Mouse (Mus musculus) Patski (cell line): ENCODE data around the gene Pi4kb. TPM values are rescaled to one million over a fixed set of nuclear protein-coding genes. Genes with fewer than 3 reads are reported as not detected.
"Not testable (repeated sequence)": the region's sequence is repeated elsewhere in the genome, so short reads cannot be mapped to it uniquely, and the experiment has no call there.

Source experiments
- ATAC-seq: fragments of 100-300 bp; one replicate; pipeline ENCODE4 v1.8.0; 2021
- CTCF ChIA-PET: fragments of 350-600 bp; sonication (Branson Sonifier 250); formaldehyde crosslinking; loops from one replicate; lab custom pipeline; 2022; ENCODE audit warnings: inconsistent platforms; lab: Charles Lee
- POLR2A ChIA-PET: fragments of 350-600 bp; sonication (Branson Sonifier 250); formaldehyde crosslinking; loops from one replicate; lab custom pipeline; 2022; ENCODE audit warnings: antibody characterized with exemption, inconsistent platforms; lab: Charles Lee
- DNase-seq: peaks from one replicate; pipeline ENCODE4 v3.0.0-alpha.2; 2011; ENCODE audit warnings: low read depth, low spot score
- H3K27me3 ChIP-seq: fragments of 371-371 bp; one replicate; pipeline ENCODE4 v1.5.1; 2021
- CTCF ChIP-seq: fragments of 100-300 bp; IDR thresholded peaks from one replicate; pipeline ENCODE4 v1.5.1; 2021
- in situ Hi-C: fragments of 300-500 bp; cut with MboI; formaldehyde crosslinking; loops from 3 replicates; pipeline ENCODE4 v1.11.1; 2018; ENCODE audit warnings: low pct_unique_long_range_greater_than_20kb, mixed read lengths
- polyA plus RNA-seq: library from polyadenylated mRNA; unstranded; gene quantifications from one replicate; pipeline ENCODE4 v1.2.3, GENCODE M21; 2021

The Pi4kb gene
- 85.2 TPM for polyA plus RNA-seq

DNA sequence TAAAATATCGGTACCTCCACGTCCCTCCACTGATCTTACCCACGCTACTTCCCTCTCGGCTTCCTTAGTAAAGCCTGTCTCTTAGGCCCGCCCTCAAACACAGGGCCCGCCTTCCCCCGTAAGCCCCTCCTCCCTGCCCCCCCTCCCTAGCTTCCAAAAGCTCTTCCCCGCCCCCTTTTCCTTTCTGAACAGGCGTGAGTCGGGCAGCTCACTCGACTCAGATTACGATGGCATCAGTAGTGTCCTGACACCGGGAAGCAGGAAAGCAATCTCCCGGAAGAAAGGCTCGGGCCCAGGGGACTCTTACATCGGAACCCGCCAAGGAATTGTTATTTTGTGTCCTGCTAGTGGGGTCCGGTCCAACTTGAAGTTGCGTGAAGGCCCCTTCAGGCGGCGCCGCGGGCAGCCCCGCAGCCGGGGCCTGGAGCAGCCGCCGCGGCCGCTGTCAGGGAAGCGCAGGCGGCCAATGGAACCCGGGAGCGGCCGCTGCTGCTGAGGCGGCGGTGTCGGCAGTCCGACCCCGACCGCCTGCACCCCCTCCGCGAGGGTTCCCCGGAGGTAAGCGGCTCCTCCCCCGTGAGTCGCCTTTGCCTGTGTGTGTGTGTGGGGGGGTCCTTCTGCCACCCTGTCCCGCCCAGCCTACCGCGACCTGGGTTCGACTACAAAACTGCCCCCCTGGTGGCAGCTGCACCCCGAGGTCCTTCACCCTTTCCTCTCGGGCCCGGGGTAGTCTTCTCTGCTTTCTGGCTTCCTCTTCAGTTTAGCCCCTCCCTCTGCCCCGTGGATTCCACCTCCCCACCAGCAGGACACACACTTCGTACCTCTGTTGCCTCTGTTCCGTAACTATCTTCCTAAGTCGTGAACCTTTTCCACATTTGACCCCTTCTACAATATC, at the start of gene Pi4kb:
Gene Pi4kb, plus strand, starts transcription at position 204 of the 895 bp plus-strand sequence.
- no peak for TF ChIP-seq CTCF
- ATAC-seq = peak; percentile 66
- in situ Hi-C loops = no loop called here
- H3K27me3 ChIP-seq = no peaks in the 10 kb centered on the region
- ChIA-PET POLR2A (interaction anchor here (0.9 to 2.5 kb wide), 8 partner anchors 12 to 41 kb away, joined by 3 to 13 read pairs (median 5); partner anchors contain the start of genes Rfx5 and Zfp687), CTCF (interaction anchor here (1.3 to 3.7 kb wide), 5 partner anchors 12 to 72 kb away, joined by 4 to 25 read pairs (median 6); no protein-coding TSS in a partner anchor)
- DNase-seq = peak; percentile 85

DNA sequence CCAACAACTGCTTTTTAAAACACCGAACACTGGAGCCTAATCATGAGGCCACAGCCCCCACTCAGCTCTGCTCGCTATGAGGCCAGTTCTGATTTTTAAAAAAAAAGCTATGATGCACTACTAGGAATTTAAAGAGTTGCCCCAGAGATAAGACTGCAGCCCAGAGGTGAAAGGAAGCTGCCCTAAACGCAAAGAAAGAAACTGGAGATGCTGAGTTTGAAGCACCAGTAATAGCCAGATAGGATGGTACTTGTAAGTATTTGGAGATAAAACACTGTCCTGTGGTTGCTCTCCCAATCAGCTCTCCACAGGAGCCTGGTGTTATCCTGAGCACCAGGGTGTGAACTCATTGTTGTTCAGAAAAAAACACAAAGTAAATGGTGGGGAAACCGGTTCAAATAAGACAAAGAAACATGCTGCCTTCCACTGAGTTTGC, 48.2 kb upstream of the Pi4kb start:
- H3K27me3 ChIP-seq, ATAC-seq, POLR2A ChIA-PET, DNase-seq, CTCF ChIA-PET: not testable (repeated sequence)
- in situ Hi-C loops = loop anchor here (5.0 kb wide), 1 partner anchor 239 kb away; no protein-coding TSS in a partner anchor

DNA sequence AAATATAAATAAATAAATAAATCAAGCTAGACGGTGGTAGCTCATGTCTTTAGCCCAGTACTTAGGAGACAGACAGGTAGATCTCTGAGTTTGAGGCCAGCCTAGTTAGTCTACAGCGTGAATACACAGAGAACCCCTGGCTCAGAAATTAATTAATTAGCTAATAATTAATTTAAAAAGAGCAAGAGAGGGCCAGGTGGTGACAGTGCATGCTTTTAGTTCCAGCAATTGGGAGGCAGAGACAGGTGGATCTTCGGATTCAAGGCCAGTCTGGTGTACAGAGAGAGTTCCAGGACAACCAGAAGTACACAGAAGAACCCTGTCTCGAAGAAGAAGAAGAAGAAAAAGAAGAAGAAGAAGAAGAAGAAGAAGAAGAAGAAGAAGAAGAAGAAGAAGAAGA, 45.6 kb upstream of the Pi4kb start:
- POLR2A ChIA-PET, ATAC-seq, H3K27me3 ChIP-seq, DNase-seq: not testable (repeated sequence)
- in situ Hi-C loops = loop anchor here (5.0 kb wide), 1 partner anchor 242 kb away; no protein-coding TSS in a partner anchor
- CTCF ChIA-PET = interaction anchor here (1.1 kb wide), 1 partner anchor 10 kb away, joined by 3 read pairs; no protein-coding TSS in a partner anchor

DNA sequence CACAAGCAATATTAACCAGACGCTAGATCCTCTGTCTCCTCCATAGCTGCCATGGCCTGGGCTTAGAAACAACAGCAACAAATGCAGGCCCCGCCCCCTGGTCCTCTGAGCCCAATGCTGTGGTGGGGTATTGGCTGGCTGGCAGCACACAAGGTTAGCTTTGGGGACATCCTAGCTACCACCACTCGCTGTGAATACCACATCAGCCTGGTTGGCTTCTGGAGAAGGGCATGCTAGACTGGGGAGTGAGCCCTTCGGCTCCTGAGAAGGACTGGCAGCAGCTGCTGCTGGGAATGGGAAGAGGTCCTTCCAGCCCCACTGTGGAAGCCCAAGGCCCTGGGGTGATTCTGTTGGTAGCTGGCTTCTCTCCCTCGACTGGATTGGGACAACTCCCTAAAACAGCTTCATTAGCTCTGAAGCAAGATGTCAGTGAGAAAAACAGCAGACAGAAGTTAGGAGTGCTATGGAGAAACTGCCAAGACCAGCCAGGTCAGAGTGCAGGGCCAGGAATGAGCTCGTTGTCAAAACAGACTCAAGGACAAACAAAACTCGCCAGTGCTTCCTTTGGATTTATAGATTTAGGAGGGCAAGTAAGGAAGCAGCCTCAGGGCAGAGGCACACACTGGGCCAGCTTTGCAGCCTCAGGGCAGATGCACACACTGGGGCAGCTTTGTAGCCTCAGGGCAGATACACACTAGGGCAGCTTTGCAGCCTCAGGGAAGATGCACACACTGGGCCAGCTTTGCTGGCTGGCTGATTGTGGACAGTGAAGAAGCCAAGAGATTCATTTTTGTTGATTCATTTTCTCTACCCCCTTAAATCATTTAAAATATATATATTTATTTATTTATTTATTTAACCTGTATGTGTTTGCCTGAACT, 43.9 kb upstream of the Pi4kb start:
- in situ Hi-C loops, POLR2A ChIA-PET, ATAC-seq, DNase-seq, H3K27me3 ChIP-seq: not testable (repeated sequence)
- CTCF ChIA-PET = interaction anchor here (1.3 kb wide), 1 partner anchor 66 kb away, joined by 3 read pairs; no protein-coding TSS in a partner anchor

DNA sequence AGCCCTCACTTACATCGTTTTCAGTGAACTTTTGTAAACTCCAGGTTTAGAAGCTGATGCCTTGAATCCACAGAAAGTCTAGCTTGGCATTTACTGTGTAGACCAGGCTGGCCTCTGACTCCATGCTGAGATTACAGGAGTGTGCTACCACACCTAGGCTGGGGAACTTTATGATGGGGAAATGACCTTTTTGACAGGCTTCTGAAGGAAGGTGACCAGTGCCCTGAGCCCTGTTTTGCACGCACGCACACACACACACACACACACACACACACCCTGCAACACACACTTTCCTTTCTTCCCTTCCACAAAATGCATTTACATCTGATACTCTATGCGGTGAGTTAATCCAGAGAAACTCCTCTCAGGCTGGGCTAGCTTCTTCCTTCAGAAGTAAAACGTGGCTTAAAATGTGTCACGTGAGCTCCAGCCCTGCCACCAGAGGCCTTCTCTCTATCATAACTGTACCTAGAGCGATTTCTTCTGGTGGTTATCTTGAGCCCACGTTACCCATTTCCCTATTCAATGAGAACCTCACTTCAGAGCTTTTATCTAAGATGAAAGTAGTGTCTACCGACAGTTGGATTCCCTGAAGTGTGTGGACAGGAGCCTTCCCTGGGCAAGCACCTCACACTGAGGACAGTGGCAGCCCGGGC, 43.0 kb upstream of the Pi4kb start:
- CTCF ChIA-PET = interaction anchor here (1.3 kb wide), 1 partner anchor 65 kb away, joined by 3 read pairs; no protein-coding TSS in a partner anchor
- H3K27me3 ChIP-seq, ATAC-seq, DNase-seq, POLR2A ChIA-PET, in situ Hi-C loops: not testable (repeated sequence)

DNA sequence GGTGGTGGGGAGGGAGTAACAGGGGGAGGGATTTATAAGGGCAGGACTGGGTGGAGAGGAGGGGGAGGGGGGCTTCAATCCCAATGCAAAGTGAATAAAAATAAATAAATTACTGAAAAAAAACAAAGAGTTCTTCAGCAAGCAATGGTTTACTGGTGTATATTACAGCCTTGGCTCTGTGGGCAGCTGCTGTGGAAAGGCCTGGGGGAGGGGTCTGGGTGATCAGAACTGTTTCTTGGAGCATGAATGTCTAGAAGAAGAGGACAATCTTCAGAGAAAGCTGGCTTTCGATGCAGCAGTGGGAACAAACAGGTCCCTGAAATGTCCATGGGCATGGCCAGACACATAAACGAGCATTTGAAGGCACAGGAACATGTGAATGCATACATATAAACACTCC, 42.3 kb upstream of the Pi4kb start:
- H3K27me3 ChIP-seq, DNase-seq, ATAC-seq, in situ Hi-C loops, POLR2A ChIA-PET: not testable (repeated sequence)
- CTCF ChIA-PET = interaction anchor here (1.3 kb wide), 1 partner anchor 64 kb away, joined by 3 read pairs; no protein-coding TSS in a partner anchor

DNA sequence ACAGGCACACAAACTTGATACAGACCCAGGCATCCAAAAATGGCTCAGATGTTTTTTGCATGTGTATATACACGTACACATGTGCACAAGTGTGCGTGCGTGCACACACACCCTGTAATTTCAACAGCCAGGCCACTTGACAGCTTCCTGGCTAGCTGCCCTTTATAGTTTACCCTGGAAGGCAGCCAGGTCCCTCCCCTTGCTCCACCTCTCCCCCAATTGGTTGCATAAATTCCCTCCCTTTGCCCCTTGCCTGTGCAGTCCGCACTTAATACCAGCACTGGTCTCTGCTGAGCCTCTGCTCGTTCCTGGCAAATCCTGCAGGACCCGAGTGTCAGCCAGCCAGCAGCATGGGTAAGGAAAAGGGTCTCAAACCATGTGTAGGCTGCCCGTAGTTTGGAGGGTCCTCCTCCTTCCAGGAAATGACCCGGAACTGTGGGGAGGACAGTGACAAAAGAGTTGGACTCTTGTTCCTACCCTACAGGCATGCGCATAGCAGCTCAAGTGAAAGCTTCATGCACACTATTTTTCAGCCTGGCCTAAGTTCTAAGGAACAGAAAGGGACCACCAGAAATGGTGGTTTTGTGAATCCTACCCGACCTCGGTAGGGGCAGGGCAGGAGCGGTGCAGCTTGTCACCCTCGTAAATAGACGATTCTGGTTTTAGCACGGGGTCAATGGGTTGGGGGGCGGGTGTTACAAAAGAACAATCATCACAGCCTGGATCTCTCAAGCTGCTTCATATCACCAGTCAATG, 41.5 kb upstream of the Pi4kb start, which contains the start of gene Selenbp1:
Gene Selenbp1, plus strand, starts transcription at position 248 of the 756 bp plus-strand sequence.
- H3K27me3 ChIP-seq = no peaks in the 10 kb centered on the region
- ChIA-PET POLR2A (no interaction called here), CTCF (no interaction called here)
- in situ Hi-C loops = no loop called here
- ATAC-seq (no peak), DNase-seq (no peak)
- TF ChIP-seq CTCF = no peak

DNA sequence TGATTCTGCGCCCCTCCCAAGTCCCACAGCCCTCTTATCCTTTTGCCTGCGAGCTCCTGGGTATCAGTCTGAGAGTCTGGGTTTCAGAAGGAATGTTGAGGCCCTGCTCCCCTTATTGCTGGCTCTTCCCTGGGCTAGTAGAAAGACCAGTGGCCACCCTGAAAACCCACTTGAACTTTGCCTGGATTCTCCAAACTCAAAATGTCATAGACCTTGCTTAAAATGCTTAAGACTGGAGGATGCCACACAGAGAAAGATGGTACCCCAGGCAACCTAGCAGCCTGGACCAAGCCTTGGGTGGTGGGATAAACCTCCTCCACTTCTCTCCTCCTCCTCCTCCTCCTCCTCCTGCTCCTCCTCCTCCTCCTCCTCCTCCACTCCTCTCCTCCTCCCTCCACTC, 40.9 kb upstream of the Pi4kb start:
- ATAC-seq, in situ Hi-C loops, DNase-seq, POLR2A ChIA-PET, H3K27me3 ChIP-seq, CTCF ChIA-PET: not testable (repeated sequence)

DNA sequence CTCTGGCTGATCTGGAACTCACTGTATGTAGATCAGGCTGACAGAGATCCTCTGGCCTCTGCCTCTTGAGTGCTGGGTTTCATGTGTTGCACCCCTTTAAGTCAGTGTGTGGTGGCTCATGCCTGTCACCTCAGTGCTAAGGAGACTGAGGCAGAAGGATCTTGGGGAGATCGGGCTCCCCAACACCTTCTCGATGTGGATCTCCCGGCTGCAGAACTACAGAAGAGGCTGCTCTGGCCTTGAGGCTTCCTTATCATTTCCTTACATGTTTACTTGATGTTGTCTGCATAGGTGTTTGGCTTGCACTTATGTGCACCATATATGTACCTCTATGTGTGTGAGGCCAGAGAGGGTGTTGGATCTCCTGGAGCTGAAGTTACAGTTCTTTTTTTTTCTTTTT, 40.0 kb upstream of the Pi4kb start:
- in situ Hi-C loops, ATAC-seq, H3K27me3 ChIP-seq, POLR2A ChIA-PET, DNase-seq, CTCF ChIA-PET: not testable (repeated sequence)

DNA sequence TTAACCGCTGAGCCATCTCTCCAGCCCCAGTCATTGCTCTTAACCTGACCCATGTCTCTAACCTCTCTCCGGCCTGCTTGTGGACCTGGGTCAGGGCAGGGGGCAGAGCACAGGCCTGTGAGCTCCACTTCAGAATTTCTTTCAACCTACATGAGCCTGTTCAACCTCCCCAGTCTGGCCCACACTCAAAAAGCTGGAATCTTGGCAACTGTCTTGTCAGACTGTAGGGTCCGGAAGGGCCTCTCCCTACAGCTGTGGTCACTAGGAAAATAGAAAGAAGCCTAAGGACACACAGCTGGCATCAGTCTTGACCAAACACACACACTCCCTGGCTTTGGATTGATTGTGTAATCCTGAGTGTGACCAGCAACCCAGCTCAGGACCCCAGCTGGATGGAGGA, 39.2 kb upstream of the Pi4kb start:
- H3K27me3 ChIP-seq, POLR2A ChIA-PET, CTCF ChIA-PET, ATAC-seq, DNase-seq, in situ Hi-C loops: not testable (repeated sequence)

DNA sequence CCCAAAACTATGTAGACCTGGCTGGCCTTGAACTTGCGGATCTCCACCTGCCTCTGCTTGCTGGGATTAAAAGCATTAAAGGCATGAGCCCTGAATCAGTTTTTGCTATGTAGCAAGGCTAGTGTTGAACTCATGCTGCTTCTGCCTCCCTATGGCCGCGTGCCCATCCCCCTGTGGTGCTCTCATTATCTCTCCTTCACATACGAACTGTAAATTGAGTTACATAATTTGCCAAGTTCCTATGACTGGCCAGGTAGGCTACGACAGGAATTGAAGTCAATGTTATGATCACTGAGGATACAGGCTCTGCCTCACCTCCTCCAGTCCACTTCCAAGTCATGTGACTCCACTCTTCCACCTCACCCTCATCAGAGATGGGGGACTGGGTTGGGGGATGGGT, 38.4 kb upstream of the Pi4kb start:
- DNase-seq, CTCF ChIA-PET: not testable (repeated sequence)

DNA sequence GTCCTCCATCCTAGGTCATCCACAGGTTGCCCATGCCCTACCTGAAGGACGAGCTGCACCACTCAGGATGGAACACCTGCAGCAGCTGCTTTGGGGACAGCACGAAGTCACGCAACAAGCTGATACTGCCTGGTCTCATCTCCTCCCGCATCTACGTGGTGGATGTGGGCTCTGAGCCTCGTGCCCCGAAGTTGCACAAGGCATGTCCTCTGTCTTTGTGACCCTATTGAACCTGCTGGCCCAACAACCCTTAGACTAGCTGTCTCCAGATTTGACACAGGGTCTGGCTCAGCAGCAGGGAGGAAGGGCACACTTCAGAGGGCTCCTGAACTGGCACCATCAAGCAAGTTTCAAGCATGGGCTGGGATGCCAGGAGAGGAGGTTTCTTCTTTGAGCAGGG, 37.3 kb upstream of the Pi4kb start:
- POLR2A ChIA-PET, H3K27me3 ChIP-seq, DNase-seq, in situ Hi-C loops, ATAC-seq, CTCF ChIA-PET: not testable (repeated sequence)

More for the DNA sequence above, 38.4 kb upstream of the Pi4kb start:
- in situ Hi-C loops, ATAC-seq, POLR2A ChIA-PET, H3K27me3 ChIP-seq: not testable (repeated sequence)

DNA sequence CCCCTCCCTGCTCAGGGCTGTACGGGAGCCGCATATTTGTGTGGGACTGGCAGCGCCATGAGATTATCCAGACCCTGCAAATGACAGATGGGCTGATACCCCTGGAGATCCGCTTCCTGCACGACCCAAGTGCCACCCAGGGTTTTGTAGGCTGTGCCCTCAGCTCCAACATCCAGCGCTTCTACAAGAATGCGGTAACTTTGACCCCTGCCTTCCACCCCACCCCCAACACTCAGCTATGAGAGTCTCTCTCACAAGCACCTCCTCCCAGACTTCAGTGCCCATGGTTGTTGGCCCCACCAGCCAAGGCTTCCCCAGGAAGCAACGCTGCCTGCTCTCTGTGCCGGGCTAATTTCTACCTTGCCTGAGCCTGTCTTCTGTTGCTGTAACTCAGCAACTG, 34.5 kb upstream of the Pi4kb start:
- CTCF ChIA-PET, H3K27me3 ChIP-seq, POLR2A ChIA-PET, DNase-seq, ATAC-seq: not testable (repeated sequence)
- in situ Hi-C loops = loop anchor here (5.0 kb wide), 1 partner anchor 238 kb away; no protein-coding TSS in a partner anchor
